Mouse (Mus musculus): ENCODE results near the gene Tmem50a. TPM values are rescaled to one million over a fixed set of nuclear protein-coding genes. Genes with fewer than 3 reads are reported as not detected.
A peak's percentile ranks its signal among the peaks of the same experiment; 100 is the strongest.
"Not testable (repeated sequence)": the region's sequence is repeated elsewhere in the genome, so short reads cannot be mapped to it uniquely, and the experiment has no call there.

Gene Tmem50a
- total RNA-seq, 4 experiments from 2014 or later = 63.0 to 64.1 (median 63.5) TPM

GRCm38 (mm10) chr4:134923258-134924018 lies 8.6 kb upstream of the Tmem50a start, which contains the start of gene Rsrp1:
Rsrp1 (plus strand) TSS chr4:134923592.
- peak; percentile 98 for DNase-seq (ENCODE audit: low spot score)

- peak; percentile 82 for DNase-seq (ENCODE audit: low spot score)
These were observed 8.1 kb upstream of the Tmem50a start for GRCm38 (mm10) chr4:134922925-134923244.

DNA sequence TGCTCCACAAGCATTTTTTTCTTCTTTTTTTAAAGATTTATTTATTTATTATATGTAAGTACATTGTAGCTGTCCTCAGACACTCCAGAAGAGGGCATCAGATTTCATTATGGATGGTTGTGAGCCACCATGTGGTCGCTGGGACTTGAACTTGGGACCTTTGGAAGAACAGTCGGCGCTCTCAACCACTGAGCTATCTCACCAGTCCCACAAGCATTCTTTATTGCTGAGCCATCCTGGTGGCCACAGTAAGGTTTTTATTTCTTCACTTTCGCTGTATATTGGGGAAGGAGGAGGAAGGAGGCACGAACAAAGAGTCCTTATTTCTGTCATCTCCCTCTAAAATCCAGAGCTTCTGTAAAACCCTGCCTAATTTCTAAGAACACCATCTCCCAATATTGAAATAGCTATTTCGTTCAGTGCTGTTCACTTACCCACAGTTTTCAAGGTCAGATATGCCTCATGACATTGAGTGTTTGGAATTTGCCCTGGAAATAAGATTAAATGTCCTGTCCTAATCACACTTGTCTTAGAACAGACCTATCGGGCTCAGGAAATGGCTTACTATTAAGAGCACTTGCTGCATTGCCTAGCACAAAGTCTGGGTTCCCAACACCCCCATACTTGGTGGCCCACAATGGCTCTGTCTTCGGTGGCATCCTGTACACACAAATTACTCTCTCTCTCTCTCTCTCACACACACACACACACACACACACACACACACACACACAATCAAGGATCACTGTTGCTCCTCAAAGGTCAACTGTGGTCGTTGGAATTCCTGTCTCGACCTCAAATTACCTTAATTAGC lies 7.5 kb upstream of the Tmem50a start:
- DNase-seq (ENCODE audit: low spot score) = no peak

GRCm38 (mm10) chr4:134921703-134922102 lies 6.9 kb upstream of the Tmem50a start:
- no peak for DNase-seq (ENCODE audit: low spot score)

DNA sequence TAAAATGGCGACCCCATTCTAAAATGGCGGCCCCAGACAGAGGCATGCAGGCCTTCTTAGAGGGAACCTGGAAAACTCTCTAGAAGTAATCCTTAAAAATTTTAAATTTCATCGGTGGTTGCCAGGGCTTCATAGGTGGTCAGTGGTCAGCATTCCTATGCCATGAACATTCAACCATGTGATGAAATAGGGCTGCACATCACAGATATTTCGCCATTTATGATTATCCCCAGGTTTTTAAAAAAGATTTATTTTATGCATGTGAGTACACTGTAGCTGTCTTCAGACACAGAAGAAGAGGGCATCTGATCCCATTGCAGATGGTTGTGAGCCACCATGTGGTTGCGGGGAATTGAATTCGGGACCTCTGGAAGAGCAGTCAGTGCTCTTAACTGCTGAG lies 5.8 kb upstream of the Tmem50a start:
- no peak for DNase-seq (ENCODE audit: low spot score)

- no peak for DNase-seq (ENCODE audit: low spot score)
These were observed 5.1 kb upstream of the Tmem50a start for GRCm38 (mm10) chr4:134919733-134920540.

DNA sequence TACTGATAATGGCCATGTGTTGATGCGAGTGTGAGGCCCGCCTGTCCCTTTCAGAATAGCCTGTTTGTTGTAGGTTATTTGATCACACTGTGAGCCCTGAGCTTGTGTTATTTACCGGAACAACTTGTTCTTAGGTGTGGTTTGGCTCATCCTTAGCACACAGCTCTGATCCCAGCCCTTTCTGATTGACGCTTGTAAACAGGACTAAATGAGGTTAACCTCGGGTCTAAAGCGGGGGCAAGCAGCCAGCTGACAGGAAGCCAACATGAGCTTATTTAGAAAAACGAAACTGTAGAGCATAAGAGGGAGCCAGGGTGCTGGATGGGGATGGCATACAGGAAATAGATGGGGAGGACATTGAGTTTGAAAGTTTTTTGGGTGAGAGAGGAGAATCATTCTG lies 3.6 kb upstream of the Tmem50a start:
- peak; percentile 77 for DNase-seq (ENCODE audit: low spot score)

DNA sequence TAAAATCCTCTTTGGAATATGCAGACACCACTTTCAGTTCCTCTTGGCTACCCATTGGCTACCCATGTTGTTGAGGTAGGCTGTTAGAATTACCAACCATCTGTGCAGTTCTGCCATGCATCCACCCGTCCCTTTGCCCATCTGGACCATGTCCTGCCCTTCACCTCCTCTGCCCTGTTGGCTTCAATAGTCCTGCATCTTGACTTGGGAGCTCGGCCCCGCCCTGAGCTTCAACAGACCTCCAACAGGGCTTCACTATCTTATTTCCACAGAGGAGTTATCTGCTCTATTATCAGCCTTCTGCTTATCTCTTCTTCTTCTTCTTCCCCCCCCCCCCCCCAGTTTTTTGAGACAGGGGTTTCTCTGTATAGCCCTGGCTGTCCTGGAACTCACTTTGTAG lies 2.4 kb upstream of the Tmem50a start:
- DNase-seq (ENCODE audit: low spot score) = no peak

DNA sequence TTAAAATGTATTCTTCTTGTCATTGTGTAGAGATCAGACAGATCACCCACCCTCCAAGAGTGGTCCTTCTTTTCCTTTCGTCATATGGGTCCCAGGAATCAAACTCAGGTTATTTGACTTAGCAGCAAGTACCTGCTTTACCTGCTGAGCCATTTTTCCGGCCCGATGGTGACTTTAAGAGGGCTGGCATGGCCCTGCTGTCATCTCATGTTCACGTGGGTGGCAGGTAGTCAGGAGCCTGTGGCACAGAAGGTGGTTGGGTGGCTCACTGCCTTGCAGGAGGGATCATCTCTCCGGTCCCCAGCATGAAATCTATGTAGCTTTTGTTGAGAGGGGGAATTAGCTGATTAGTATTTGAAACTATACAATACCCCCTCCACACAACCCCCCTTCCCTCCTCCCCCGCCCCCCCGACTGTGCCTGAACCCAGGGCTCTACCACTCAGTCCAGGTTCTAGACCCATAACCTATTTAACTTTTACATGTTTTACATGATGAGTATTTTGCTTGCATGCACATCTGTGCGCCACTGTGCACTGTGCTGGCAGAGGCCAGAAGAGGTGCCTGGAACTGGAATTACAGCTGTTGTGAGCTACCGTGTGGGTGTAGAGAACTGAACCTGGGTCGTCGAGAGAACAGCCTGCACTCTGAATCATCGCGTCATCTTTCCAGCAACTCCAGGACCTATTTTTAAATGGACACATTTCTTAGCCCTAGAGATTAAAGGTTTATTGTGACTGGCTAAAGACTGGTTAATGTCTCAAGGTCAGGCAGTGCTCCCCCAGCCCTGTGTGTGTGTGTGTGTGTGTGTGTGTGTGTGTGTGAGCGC lies 613 bp upstream of the Tmem50a start:
- no peak for DNase-seq (ENCODE audit: low spot score)

GRCm38 (mm10) chr4:134914122-134914863 lies 531 bp downstream of the Tmem50a start:
- no peak for DNase-seq (ENCODE audit: low spot score)

DNA sequence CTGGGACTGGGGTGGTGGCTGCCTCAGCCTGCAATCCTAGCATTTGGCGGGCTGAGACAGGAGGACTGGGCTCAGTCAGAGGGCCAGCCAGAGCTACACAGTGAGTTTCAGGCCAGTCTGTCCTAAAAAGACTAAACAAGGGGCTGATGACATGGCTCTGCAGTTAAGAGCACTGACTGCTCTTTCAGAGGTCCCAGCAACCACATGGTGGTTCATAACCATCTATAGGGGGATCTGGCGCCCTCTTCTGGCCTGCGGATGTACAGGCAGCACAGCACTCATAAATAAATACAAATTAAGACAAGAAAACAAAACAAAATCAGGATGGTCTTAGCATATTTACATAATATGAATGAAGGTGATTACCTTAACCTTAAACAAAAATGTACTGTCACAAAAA lies 1.4 kb downstream of the Tmem50a start:
- no peak for DNase-seq (ENCODE audit: low spot score)

DNA sequence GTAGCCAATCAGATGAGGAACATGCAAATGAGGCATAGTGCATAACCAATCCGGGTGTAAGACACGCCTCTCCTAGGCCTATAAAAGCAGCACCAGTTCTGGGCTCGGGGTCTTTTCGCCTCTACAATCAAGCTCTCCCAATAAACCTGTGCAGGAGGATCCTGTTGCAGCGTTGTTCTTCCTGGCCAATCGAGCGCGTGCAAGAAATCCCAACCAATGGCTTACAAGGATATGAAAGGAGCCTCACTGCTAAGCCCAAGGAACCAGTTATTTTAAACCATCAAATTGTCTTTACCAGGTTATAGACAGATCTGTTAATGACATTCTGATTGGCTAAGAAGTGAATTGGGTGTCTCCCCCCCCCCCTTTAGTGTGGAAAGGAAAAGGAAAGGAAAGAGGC lies 3.4 kb downstream of the Tmem50a start:
- not testable (repeated sequence) for DNase-seq (ENCODE audit: low spot score)

- DNase-seq (ENCODE audit: low spot score) = no peak
These were observed 11.8 kb downstream of the Tmem50a start for GRCm38 (mm10) chr4:134903046-134903445.

DNA sequence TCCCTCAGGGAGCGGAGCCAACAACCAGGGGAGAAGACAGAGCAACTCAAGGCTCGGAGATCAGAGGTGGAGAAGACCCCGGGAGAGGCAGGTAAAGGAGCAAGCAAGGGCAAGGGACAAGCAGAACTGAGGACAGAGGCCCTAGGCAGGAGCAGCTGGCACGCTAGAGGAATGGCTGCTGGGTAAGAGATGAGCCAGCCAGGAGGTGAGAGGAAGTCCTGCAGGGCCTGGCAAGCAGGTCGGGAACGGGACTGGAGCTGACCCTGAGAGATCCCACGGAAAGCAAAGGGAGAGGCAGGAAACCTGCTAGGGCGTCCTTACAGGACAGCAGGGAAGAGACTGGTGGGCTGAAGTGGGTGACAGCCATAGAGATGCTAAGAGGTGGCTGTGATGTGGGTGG lies 13.7 kb downstream of the Tmem50a start:
- no peak for DNase-seq (ENCODE audit: low spot score)

DNA sequence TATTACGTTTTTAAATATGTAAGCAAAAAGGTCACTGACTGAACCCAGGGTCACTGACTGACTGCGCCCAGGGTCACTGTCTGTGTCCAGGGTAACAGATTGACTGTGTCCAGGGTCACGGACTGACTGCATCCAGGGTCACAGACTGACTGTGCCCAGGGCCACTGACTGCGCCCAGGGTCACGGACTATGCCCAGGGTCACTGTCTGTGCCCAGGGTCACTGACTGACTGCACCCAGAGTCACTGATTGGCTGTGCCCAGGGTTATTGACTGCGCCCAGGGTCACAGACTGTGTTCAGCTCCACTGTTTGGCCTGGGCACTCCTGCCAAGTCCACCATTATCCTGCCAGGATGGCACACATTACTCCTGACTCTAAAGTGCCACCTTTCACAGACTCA lies 17.6 kb downstream of the Tmem50a start:
- DNase-seq (ENCODE audit: low spot score) = no peak

DNA sequence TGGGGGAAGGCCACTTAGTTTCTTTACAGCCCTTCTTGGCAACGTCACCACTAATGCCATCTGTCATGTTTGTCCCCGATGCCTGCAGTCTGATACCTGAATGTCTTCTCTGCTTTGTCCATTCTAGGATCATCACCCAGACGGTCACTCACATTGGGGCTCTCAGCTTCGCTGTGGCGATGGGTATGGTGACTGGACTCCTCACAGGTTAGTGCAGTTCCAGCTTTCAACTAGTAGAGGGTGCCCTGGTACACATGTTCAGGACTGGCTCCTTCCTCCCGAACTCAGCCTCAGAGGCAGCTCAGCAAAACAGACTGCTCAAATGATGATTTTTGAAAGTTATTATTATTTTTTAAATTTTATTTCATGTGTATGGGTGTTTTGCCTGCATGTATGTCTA lies 22.7 kb downstream of the Tmem50a start:
- DNase-seq (ENCODE audit: low spot score) = peak; percentile 54

- DNase-seq (ENCODE audit: low spot score) = peak; percentile 6
These were observed 30.5 kb downstream of the Tmem50a start for GRCm38 (mm10) chr4:134884364-134884763.

DNA sequence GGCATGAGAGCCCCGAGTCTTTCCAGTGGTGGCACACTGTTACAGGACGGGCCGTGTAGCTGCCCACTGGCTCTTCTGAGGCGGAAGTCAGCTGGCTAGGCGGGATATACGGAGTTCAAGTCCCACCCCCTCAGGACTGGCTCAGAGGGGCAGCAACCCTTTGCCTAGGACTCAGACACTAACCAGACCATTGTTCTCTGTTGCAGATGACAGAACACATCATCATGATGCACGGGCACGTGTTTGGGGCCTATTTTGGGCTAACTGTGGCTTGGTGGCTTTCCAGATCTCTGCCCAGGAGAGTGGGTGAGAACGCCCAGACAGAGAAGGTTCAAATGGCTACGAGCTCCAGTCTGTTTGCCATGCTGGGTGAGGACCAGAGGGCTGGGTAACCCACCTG lies 31.0 kb downstream of the Tmem50a start:
- peak; percentile 53 for DNase-seq (ENCODE audit: low spot score)

GRCm38 (mm10) chr4:134883266-134883665 lies 31.6 kb downstream of the Tmem50a start:
- no peak for DNase-seq (ENCODE audit: low spot score)

GRCm38 (mm10) chr4:134880041-134880440 lies 34.8 kb downstream of the Tmem50a start:
- no peak for DNase-seq (ENCODE audit: low spot score)

All from heart, adult 8-10 months (tissue).